Mouse (Mus musculus): ENCODE results near the gene Sh3gl1.

Sh3gl1 gene

DNA sequence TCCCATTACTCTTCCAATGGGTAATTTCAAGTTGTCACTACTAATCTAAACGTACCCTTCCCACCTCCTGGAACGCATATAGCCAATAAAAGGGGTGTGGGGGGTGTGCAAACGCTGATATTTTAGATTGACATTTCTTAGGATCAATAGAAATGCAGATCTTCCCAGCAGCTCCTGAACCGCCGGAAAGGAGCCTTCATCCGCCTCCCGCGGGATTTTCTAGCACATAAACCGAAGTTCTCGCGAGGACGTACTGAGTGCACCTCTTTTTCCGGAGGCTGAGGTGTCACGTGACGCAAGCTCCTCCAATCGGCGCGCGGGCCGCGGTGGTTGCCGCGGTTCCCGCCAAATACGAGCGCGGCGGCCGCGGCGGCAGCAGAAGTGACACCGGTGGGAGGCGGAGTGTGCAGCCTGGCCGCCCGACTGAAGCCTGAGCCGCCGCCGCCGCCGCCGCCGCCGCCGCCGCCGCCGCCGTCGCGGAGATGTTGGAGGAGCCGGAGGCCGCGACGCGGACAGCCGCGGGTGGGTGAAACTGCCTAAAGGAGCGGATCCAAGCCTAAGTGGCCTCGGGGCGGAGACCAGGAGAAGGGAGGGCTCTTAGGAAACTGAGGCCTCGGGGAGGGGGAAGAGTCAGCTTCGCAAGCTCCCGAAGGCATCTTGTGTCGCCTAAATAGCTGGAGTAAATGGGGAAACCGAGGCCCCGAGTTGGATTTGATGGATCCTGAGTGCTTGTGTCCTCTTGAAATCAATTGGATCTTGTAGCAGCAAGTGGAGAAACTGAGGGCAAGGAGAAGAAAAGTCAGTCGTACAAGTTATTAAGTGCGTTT is 3.8 kb upstream of the Sh3gl1 start, which contains the start of gene Chaf1a:
Chaf1a (plus strand) TSS at position 410 of the 827 bp plus-strand sequence.
- DNase-seq (ENCODE audit: low spot score in 2 of 2): peak; percentile 99

- no peak for DNase-seq (ENCODE audit: low spot score in 2 of 2)
These were observed 2.9 kb upstream of the Sh3gl1 start for GRCm38 (mm10) chr17:56039345-56039744.

DNA sequence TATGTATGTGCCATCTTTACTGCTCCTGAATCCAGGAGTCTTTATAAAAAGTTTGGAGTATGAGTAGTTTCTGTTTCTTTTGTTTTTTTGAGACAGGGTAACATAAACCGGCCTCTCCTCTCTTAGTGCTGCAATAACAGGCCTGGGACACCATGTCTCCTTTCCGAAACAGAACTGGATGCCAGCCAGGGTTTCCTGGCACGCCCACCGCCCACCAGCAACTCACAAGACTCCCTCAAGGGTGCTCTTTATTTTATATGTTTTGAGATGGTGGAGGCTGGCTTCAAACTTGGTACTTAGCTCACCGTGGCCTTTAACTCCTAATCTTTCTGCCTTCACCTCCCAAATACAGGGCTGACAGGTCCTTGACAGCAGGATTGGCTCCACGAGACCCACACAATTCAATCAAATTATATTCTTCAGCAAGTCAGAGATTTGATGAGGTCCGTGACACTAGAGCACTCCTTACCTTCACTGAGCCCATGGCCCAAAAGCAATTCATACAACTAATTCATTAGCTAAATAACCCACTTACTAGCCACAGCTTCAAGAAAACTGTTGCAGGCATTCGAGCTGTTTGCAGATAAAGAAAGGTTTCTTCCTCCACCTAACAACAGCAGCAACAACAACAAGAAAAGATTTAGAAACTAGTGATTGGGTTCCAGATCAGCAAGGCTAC is 2.3 kb upstream of the Sh3gl1 start:
- no peak for DNase-seq (ENCODE audit: low spot score in 2 of 2)

DNA sequence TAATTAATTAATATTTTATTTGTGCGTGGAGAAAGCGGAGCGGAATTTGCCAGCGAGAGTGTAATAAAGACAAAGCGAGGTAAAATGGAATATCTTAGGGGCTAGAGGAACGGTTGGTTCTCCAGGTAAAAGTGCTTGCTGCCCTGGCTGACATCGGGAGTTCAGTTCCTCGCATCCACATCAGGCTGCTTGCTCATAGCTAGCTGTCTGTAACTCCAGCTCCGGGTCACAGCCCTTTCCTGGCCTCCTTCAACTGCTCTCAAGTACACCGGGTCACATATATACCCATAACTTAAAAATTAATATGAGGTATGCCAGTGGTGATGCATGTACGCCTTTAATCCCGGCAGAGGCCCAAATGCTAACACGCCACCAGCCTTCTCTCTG is 459 bp upstream of the Sh3gl1 start:
- no peak for DNase-seq (ENCODE audit: low spot score in 2 of 2)

DNA sequence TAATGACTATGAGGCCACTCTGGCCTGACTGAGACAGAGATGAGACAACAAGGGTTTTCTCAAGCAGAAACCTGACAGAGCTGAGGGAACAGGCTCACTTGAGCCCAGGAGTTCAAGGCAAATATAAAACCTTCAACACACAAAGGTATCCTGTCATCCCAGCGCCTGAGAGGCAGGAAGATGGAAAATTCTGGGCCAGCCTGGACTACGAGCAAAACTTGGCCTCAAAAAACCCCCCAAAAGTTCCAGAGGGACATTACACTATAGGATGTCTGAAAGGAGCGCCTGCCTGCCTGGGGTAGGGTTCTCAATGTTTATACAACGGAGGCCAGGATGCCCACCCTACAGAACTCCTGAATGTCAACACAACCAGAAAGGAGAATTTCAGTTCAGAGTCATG is 1.2 kb downstream of the Sh3gl1 start:
- no peak for DNase-seq (ENCODE audit: low spot score in 2 of 2)

DNA sequence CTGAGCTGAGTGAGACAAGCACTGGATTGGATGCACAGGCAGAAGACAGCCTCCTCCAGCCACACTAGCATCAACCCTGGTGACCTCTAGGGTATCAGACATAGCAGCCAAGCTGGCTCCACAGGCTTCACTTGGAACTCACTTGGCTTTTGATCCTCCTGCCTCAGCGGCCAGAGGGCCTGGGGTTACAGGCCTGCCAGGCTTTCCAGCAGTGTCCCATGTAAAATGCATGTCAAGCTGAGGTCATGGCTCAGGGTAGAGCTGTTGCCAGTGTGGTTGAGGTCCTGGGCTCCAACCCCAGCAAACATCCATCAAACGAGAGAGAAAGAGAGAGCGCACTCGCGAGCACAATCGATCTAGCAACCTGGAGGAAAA is 1.7 kb downstream of the Sh3gl1 start:
- DNase-seq (ENCODE audit: low spot score in 2 of 2): no peak

DNA sequence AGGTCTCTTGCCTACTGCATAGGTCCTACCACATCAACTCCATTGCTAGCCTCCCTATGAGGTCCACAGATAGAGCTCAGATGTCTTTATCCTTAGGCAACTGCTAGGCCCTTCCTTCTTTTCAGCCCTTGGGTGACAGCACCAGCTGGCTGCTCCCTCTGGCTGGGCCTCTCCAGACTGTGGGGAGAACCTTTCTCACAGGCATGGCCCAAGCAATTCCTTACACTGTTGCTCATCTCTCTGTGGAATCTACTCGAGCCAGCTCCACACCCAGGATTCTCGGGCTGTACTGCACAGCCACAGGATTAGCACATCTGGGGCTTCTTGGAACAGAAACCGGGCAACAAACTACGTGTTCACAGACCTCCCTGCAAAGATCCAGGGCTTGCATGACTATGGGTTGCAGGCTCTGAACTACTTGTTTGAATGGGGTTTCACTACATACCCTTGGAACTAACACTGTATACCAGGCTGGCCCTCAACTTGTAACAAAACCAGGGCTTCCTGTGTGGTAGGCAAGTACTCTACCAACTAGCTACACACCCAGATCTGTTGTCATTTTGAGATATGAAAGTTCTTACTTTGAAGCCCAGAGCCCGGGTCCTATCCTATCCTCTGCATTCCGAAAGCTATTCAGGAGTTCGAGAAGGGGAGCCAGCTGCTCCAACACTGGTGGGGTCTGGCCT is 2.3 kb downstream of the Sh3gl1 start:
- DNase-seq (ENCODE audit: low spot score in 2 of 2): no peak

DNA sequence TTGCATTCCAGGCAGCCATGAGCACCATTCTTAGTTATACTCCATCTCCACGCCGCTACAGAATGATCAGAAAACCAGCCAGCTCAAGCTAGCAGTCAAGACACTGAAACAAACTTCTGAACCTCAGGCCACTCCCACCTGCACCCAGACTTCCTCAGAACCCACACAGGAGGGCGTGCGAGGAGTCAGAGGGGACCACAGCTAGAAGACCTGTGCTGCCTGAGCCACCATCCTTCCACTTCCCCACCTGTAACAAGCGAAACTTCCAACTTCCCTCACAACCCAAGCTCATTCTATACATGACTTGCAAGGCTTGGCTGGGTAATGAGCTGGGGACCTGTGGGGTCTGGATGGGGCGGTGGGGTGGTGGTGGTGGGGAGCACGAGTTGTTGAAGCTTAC is 3.6 kb downstream of the Sh3gl1 start:
- peak in 1 of 2 experiments; percentile 23 for DNase-seq (ENCODE audit: low spot score in 2 of 2)

DNA sequence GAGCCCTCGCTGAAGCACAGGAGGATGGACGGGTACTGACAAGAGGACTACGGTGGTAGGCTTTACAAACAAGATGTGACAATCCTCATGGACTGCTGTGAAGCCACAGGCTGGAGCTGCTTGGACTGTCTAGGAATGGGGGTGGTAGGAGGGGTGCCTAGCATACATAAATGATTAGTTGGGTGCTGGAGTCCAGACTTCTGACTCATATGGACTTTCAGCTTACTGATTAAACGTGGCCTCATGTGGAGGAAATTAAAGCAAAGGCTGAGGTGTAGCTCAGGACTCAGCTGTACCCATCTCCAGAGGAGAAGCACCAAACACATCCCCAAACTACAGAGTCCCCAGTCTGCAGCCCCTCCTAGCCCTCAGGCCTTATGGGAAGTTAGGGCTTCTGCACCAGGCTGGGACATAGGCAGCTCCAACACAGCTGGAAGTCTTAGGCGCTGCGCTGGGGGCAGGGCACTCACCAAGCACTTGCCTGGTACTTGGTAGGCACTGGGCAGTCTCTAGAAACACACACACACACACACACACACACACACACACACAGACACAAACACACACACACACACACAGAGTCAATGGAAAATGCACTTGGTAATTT is 4.2 kb downstream of the Sh3gl1 start:
- peak in 1 of 2 experiments; percentile 26 for DNase-seq (ENCODE audit: low spot score in 2 of 2)

GRCm38 (mm10) chr17:56031431-56031830 is 5.0 kb downstream of the Sh3gl1 start:
- no peak for DNase-seq (ENCODE audit: low spot score in 2 of 2)

DNA sequence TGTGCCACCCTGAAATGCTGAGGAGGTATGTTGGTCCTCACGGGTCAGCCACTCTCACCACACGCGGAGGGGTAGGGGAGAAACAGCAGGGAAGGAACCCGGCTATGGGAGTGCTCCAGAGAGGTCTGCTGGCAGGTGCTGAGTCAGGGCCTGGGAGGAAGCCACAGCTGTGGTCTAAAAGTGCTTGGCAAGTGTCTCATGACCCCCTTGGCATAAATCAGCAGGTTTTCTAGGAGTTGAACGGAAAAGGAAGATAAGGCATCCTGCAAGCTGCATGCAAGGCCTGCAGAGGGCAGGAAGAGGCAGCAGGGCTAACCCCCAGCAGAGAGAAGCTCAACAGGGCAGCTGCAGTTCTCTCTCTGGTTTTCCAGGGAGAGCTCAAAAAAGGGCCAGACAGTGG is 5.5 kb downstream of the Sh3gl1 start:
- peak in 1 of 2 experiments; percentile 69 for DNase-seq (ENCODE audit: low spot score in 2 of 2)

- no peak for DNase-seq (ENCODE audit: low spot score in 2 of 2)
These were observed 6.1 kb downstream of the Sh3gl1 start for GRCm38 (mm10) chr17:56030238-56030870.

GRCm38 (mm10) chr17:56027801-56028441 is 8.5 kb downstream of the Sh3gl1 start:
- peak; percentile 22 to 30 for DNase-seq (ENCODE audit: low spot score in 2 of 2)

DNA sequence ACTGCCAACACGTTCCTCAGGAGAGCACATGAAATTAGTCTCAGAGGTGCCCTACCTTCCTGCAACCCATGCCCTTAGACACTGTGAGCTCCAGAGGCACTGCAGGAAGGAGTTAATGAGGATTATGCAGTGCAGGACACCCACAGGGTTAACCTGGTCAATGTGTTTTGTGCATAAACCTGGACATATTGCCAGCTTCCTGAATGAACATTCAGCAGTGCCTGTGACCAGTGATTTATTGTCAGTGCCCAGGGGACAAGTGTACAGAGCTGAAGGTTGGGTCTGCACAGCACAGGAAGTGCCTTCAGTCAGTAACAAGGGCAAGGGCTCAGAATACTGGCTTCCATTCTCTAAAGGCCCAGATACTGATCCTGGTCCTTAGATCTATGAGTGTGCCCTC is 9.6 kb downstream of the Sh3gl1 start:
- DNase-seq (ENCODE audit: low spot score in 2 of 2): no peak

DNA sequence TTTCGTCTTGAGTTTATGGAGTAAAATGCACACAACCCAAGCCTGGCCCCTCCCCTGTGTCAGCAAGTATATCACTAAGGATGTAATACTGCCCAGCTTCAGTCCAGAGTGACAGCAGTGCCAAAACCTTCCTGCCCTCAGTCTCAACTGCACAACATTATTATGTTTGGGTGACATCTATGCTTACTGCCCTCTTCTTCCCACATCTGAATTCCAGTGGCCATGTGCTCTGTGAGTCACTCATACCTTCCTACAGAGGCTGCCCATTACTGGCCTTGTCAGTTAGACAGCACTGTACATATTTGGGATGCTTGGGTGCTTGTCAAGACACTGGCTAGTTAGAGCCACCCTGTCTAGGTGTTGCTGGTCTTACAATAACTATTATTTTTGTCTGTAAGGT is 10.1 kb downstream of the Sh3gl1 start:
- DNase-seq (ENCODE audit: low spot score in 2 of 2): no peak

GRCm38 (mm10) chr17:56024931-56025330 is 11.5 kb downstream of the Sh3gl1 start:
- DNase-seq (ENCODE audit: low spot score in 2 of 2): peak in 1 of 2 experiments; percentile 21

- no peak for DNase-seq (ENCODE audit: low spot score in 2 of 2)
These were observed 12.0 kb downstream of the Sh3gl1 start for GRCm38 (mm10) chr17:56024476-56024875.

DNA sequence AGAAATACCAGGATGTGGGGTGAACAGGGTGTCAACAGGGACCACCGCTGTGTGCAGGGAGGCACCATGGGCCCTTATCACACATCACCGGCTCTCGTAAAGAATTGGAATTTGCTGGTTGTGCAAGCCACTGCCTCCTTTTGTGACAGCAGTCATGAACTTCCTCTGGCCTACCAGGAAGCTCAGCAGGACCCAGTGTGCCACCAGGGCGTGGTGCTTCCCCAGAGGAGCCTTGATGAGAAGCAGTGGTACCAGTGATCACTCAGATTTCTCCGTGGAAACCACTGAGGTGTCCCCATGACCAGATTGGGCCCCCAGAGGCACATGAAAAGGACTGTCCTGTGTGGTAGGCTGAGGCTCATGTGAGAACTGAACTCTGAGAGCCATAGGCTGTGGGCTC is 13.0 kb downstream of the Sh3gl1 start:
- peak in 1 of 2 experiments; percentile 27 for DNase-seq (ENCODE audit: low spot score in 2 of 2)

- DNase-seq (ENCODE audit: low spot score in 2 of 2): no peak
These were observed 13.5 kb downstream of the Sh3gl1 start for GRCm38 (mm10) chr17:56022989-56023290.

DNA sequence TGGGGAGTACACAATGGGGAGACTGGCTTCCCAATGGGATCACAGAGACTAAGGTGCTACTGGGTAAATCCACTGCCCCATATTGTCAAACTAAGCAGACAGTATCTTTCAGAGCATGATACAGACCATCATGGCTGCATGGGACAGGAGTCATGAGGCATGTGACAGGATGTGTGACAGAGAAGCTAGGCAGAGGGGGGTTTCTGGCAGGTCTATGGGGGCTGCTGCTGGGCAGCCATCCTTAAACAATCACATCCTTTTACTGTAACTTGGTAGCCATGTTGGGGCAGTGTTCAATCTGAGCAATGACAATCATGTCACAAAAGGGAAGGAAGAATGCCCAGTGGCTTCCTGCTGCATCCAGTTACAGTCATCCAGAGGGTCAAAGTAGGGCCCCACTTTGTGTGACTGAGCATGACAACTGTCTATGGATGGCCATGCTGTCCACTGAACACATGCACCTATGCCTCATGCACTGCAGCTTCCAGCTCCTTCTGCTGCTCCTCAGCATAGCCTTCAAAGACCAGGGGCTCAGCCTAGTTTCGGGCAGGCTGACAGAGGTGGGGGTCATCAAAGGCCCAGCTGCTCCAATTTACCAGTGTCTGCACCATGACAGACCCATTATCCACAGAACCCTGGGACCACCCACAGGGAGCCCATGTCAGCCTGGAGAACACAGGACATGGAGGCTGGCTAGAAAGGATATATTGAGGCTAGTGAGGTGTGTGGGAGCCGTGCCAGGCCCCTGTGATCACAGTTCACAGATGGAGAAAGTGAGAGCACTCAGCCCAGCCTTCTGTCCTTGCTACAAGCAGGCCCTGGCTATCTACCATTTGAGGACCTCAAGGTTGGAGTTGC is 14.1 kb downstream of the Sh3gl1 start:
- DNase-seq (ENCODE audit: low spot score in 2 of 2): peak in 1 of 2 experiments; percentile 25

Measured in right cerebral cortex, postnatal 10 days (tissue).